Mouse (Mus musculus): ENCODE results near the gene Faf2. TPM values are rescaled to one million over a fixed set of nuclear protein-coding genes. Genes with fewer than 3 reads are reported as not detected.

Gene Faf2
- total and polyA plus RNA-seq, 3 experiments = 31.4 to 39.3 TPM; not detected in 1

DNA sequence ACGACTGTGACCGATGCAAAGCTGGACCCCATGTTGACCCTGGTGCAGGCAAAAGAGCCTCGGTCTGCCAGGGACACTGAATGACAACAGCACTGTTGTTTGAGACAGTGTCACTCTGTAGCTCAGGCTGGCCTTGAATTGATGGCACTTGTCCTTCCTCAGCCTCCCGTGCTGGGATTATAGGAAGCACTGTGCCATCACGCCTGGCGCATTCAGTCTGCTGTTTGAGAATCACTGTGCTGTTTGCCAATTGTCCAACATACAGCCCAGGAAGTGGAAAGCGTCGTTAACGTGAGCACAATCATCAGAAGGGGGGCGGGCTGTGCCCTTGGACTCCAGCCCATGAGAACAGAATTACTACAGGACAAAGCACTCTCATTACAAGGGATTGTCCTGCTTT lies 39.5 kb upstream of the Faf2 start:
- Histone ChIP-seq H3K9ac (ENCODE audit: control insufficient read depth, low read depth, low read length, poor library complexity, severe bottlenecking) (no peak overlapping the region), H3K9me3 (replicated peaks; ENCODE audit: insufficient read depth, low read length) (no peaks in the 10 kb centered on the region), H3K79me2 (ENCODE audit: control insufficient read depth, insufficient read depth, low read length, poor library complexity) (0 out of 2 replicates have a peak, but pooled peaks cover 2% of the 10 kb centered on the region), H3K27ac (ENCODE audit: control insufficient read depth, low read depth, low read length) (no peak overlapping the region), H3K36me3 (ENCODE audit: control insufficient read depth in 1 of 2, insufficient read depth in 2 of 2, low read length in 2 of 2) (peaks cover 2 to 7% of the 10 kb centered on the region in 2 experiments; a peak in 3 of 4 replicates), H3K4me1 (ENCODE audit: control insufficient read depth in 1 of 2, insufficient read depth in 2 of 2, low read length in 2 of 2) (peaks cover 0 to 5% of the 10 kb centered on the region in 2 experiments; a peak in 2 of 4 replicates), H3K27me3 (ENCODE audit: control insufficient read depth in 1 of 2, insufficient read depth in 2 of 2, low read length in 2 of 2) (no peaks in the 10 kb centered on the region), H3K4me3 (ENCODE audit: control insufficient read depth in 1 of 2, insufficient read depth in 1 of 2, low read depth in 2 of 2, low read length in 2 of 2) (no peak overlapping the region)
- 0 out of 2 replicates have a peak, but pooled peaks have one; percentile 29 for TF ChIP-seq POLR2AphosphoS2 (IDR thresholded peaks at IDR 0.05; ENCODE audit: low read length)
- no peak for TF ChIP-seq CTCF (IDR thresholded peaks at IDR 0.05 in 2 of 3, conservative IDR thresholded peaks at IDR 0.05 in 1 of 3; ENCODE audit: control insufficient read depth in 1 of 3, insufficient read depth in 1 of 3, low read depth in 2 of 3, low read length in 3 of 3, poor library complexity in 1 of 3, severe bottlenecking in 1 of 3)
- no peak for DNase-seq (ENCODE audit: low read depth, low spot score)

DNA sequence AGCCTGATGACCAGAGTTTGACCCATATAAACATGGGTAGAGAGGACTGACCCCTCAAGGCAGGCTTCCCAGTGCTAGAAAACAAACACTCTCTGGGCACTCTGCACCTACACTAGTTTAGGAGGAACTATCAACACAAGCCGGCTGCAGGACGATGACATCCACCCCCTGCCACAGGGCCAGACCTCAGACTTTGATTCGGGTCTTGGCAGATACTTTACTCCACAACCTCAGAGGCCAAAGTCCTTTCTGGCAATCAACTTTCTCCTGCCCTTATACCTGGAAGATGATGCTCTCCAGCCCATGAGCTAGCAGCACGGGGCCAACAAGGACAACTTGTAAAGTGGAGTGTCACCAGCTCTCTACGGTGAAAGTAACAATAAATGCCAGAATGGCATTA lies 38.7 kb upstream of the Faf2 start:
- Histone ChIP-seq H3K79me2 (ENCODE audit: control insufficient read depth, insufficient read depth, low read length, poor library complexity) (0 out of 2 replicates have a peak, but pooled peaks cover 2% of the 10 kb centered on the region), H3K27ac (ENCODE audit: control insufficient read depth, low read depth, low read length) (no peak overlapping the region), H3K4me1 (ENCODE audit: control insufficient read depth in 1 of 2, insufficient read depth in 2 of 2, low read length in 2 of 2) (peaks cover 0 to 5% of the 10 kb centered on the region in 2 experiments; a peak in 2 of 4 replicates), H3K36me3 (ENCODE audit: control insufficient read depth in 1 of 2, insufficient read depth in 2 of 2, low read length in 2 of 2) (peaks cover 2 to 11% of the 10 kb centered on the region in 2 experiments; a peak in 3 of 4 replicates), H3K9me3 (replicated peaks; ENCODE audit: insufficient read depth, low read length) (no peaks in the 10 kb centered on the region), H3K4me3 (ENCODE audit: control insufficient read depth in 1 of 2, insufficient read depth in 1 of 2, low read depth in 2 of 2, low read length in 2 of 2) (no peak overlapping the region), H3K9ac (ENCODE audit: control insufficient read depth, low read depth, low read length, poor library complexity, severe bottlenecking) (no peak overlapping the region), H3K27me3 (ENCODE audit: control insufficient read depth in 1 of 2, insufficient read depth in 2 of 2, low read length in 2 of 2) (no peaks in the 10 kb centered on the region)
- TF ChIP-seq CHD2 (IDR thresholded peaks at IDR 0.05; ENCODE audit: low read length) (no peak), USF1 (IDR thresholded peaks at IDR 0.05; ENCODE audit: low read depth, low read length) (no peak), POLR2A (IDR thresholded peaks at IDR 0.05; ENCODE audit: control insufficient read depth in 1 of 2, insufficient read depth in 1 of 2, low read depth in 1 of 2, low read length in 2 of 2, poor library complexity in 1 of 2) (no peak; a peak in 1 of 4 replicates), RCOR1 (IDR thresholded peaks at IDR 0.05; ENCODE audit: low read depth, low read length) (no peak), NELFE (IDR thresholded peaks at IDR 0.05; ENCODE audit: low read depth, low read length) (no peak), ZKSCAN1 (IDR thresholded peaks at IDR 0.05; ENCODE audit: low read depth, low read length) (no peak), SMC3 (IDR thresholded peaks at IDR 0.05; ENCODE audit: low read depth, low read length) (no peak), RAD21 (IDR thresholded peaks at IDR 0.05; ENCODE audit: low read depth, low read length) (no peak)
- DNase-seq (ENCODE audit: low read depth, low spot score) = no peak

DNA sequence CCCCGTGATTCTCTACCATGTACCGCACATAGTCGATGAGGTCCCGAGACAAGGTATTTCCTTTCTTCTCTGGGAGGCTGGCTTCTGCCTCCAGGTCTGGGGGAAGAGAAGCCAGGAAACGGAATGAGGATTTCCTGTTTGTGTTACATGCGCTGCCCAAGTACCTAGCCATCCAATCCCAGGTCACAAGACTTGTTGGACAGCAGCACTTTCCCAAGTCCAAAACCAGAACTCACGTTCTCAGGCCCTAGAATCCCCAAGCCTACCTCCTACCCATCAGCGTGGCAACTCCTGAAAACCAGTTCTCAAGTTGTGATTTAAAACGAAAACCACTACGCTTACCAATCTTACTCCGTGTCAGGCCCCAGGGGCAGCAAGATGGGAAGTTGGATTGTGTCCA lies 35.8 kb upstream of the Faf2 start:
- no peaks in the 10 kb centered on the region for H3K27me3 ChIP-seq (ENCODE audit: control insufficient read depth in 1 of 2, insufficient read depth in 2 of 2, low read length in 2 of 2)
- H3K4me3 ChIP-seq (ENCODE audit: control insufficient read depth in 1 of 2, insufficient read depth in 1 of 2, low read depth in 2 of 2, low read length in 2 of 2) = no peak overlapping the region
- no peaks in the 10 kb centered on the region for H3K9me3 ChIP-seq (replicated peaks; ENCODE audit: insufficient read depth, low read length)
- peaks cover 2 to 11% of the 10 kb centered on the region in 2 experiments; a peak in 3 of 4 replicates for H3K4me1 ChIP-seq (ENCODE audit: control insufficient read depth in 1 of 2, insufficient read depth in 2 of 2, low read length in 2 of 2)
- no peak overlapping the region for H3K9ac ChIP-seq (ENCODE audit: control insufficient read depth, low read depth, low read length, poor library complexity, severe bottlenecking)
- H3K36me3 ChIP-seq (ENCODE audit: control insufficient read depth in 1 of 2, insufficient read depth in 2 of 2, low read length in 2 of 2) = peaks cover 9 to 11% of the 10 kb centered on the region in 2 experiments
- no peak overlapping the region for H3K27ac ChIP-seq (ENCODE audit: control insufficient read depth, low read depth, low read length)
- H3K79me2 ChIP-seq (ENCODE audit: control insufficient read depth, insufficient read depth, low read length, poor library complexity) = peaks cover 23% of the 10 kb centered on the region
- no peak for DNase-seq (ENCODE audit: low read depth, low spot score)
- TF ChIP-seq MAX (IDR thresholded peaks at IDR 0.05; ENCODE audit: low read length) = no peak
- no peak for TF ChIP-seq GABPA (IDR thresholded peaks at IDR 0.05; ENCODE audit: low read depth, low read length)
- TF ChIP-seq POLR2AphosphoS5 (IDR thresholded peaks at IDR 0.05; ENCODE audit: borderline replicate concordance, low read depth, low read length) = no peak
- TF ChIP-seq CTCF (IDR thresholded peaks at IDR 0.05 in 2 of 3, conservative IDR thresholded peaks at IDR 0.05 in 1 of 3; ENCODE audit: control insufficient read depth in 1 of 3, insufficient read depth in 1 of 3, low read depth in 2 of 3, low read length in 3 of 3, poor library complexity in 1 of 3, severe bottlenecking in 1 of 3) = no peak
